Mouse (Mus musculus) embryo, embryonic 11 days (tissue): ENCODE measurements around the gene Hist1h4d.
"Not testable (repeated sequence)": the region's sequence is repeated elsewhere in the genome, so short reads cannot be mapped to it uniquely, and the experiment has no call there.

ENCODE experiments used
- DNase-seq: peaks from one replicate; pipeline ENCODE4 v3.0.0-alpha.2; 2015

Hist1h4d gene

GRCm38 (mm10) chr13:23551931-23552914 lies 29.2 kb upstream of the Hist1h4d start:
- no peak for DNase-seq

- DNase-seq = no peak
Measured at GRCm38 (mm10) chr13:23552962-23553361, 28.4 kb upstream of the Hist1h4d start, which contains the start of gene Hist1h1d. TSS of gene Hist1h1d (plus strand) at chr13:23553262.

- DNase-seq = peak; percentile 25
Measured at GRCm38 (mm10) chr13:23554393-23554792, 27.0 kb upstream of the Hist1h4d start.

- peak; percentile 93 for DNase-seq
Measured at GRCm38 (mm10) chr13:23554925-23555838, 26.2 kb upstream of the Hist1h4d start.

- peak; percentile 92 for DNase-seq
Measured at GRCm38 (mm10) chr13:23555839-23556416, 25.5 kb upstream of the Hist1h4d start.

GRCm38 (mm10) chr13:23556906-23557305 lies 24.5 kb upstream of the Hist1h4d start:
- no peak for DNase-seq

- DNase-seq = not testable (repeated sequence)
Measured at GRCm38 (mm10) chr13:23560699-23561098, 20.7 kb upstream of the Hist1h4d start.

- DNase-seq = not testable (repeated sequence)
Measured at GRCm38 (mm10) chr13:23561531-23561882, 19.9 kb upstream of the Hist1h4d start.

- DNase-seq = peak; percentile 96
Measured at GRCm38 (mm10) chr13:23561883-23562659, 19.3 kb upstream of the Hist1h4d start, which contains the start of gene Hist1h3e. TSS of gene Hist1h3e (minus strand) at chr13:23562369.

GRCm38 (mm10) chr13:23562699-23563462 lies 18.5 kb upstream of the Hist1h4d start:
- DNase-seq = peak; percentile 80

- no peak for DNase-seq
Measured at GRCm38 (mm10) chr13:23564482-23564881, 16.9 kb upstream of the Hist1h4d start.

- DNase-seq = peak; percentile 60
Measured at GRCm38 (mm10) chr13:23570261-23571021, 11.0 kb upstream of the Hist1h4d start.

GRCm38 (mm10) chr13:23571022-23571503 lies 10.3 kb upstream of the Hist1h4d start, which contains the start of the genes Hist1h2ae and Hist1h2bg:
TSS of gene Hist1h2ae (minus strand) at chr13:23571220.
TSS of gene Hist1h2bg (plus strand) at chr13:23571396.
- peak; percentile 89 for DNase-seq

- peak; percentile 56 for DNase-seq
Measured at GRCm38 (mm10) chr13:23571504-23572217, 9.7 kb upstream of the Hist1h4d start.

- peak; percentile 47 for DNase-seq
Measured at GRCm38 (mm10) chr13:23572218-23573033, 9.0 kb upstream of the Hist1h4d start.

GRCm38 (mm10) chr13:23573034-23573897 lies 8.1 kb upstream of the Hist1h4d start:
- DNase-seq = peak; percentile 47

GRCm38 (mm10) chr13:23573898-23574524 lies 7.4 kb upstream of the Hist1h4d start, which contains the start of the genes Hist1h2bf and Hist1h2ad:
TSS of gene Hist1h2bf (minus strand) at chr13:23574196.
TSS of gene Hist1h2ad (plus strand) at chr13:23574381.
- DNase-seq = peak; percentile 98
